24 mouse cellular contexts compared by ENCODE assay signal in genomic region chr8:6361403-6361942, GRCm38 (mm10).
A peak's percentile ranks its signal among the peaks of the same experiment; 100 is the strongest.
DNase-seq lines count a peak whose midpoint lies in the region; ATAC-seq lines count a peak whose summit lies in the region.
"Had no signal": no experiment of that assay in that cellular context is flagged by ENCODE, and none has a peak within 500 bp of the region (broad histone marks: within the 10 kb centered on the region; RNA-seq: fewer than 3 reads in every experiment).

No protein-coding gene starts in this region.

- intact Hi-C loops in gastrocnemius, postnatal 36 days (cut with DNase I) = no loop called here

- no peak for ATAC-seq in embryonic facial prominence, embryonic 14.5 days (ENCODE audit: low read depth)
- ATAC-seq: liver, postnatal 0 days; lung, postnatal 0 days had no signal

- H3K4me1 ChIP-seq in embryonic facial prominence, embryonic 14.5 days (ENCODE audit: control insufficient read depth, insufficient read depth, low read length) = no peaks in the 10 kb centered on the region; the same call in 1 of the 2 replicates
- H3K4me1 ChIP-seq: forebrain, embryonic 12.5 days; heart, embryonic 15.5 days; hindbrain, embryonic 13.5 days; stomach, embryonic 15.5 days had no signal

- no peak overlapping the region for H3K4me3 ChIP-seq in embryonic facial prominence, embryonic 14.5 days (ENCODE audit: low read depth, low read length)
- H3K4me3 ChIP-seq: forebrain, embryonic 12.5 days; heart, embryonic 15.5 days; hindbrain, embryonic 13.5 days; stomach, embryonic 15.5 days had no signal

- no peak overlapping the region for H3K9ac ChIP-seq in embryonic facial prominence, embryonic 14.5 days (ENCODE audit: low read depth, low read length)
- H3K9ac ChIP-seq: forebrain, embryonic 12.5 days; heart, embryonic 15.5 days; hindbrain, embryonic 13.5 days; liver, postnatal 0 days; stomach, embryonic 15.5 days had no signal

- H3K4me2 ChIP-seq in embryonic facial prominence, embryonic 14.5 days (ENCODE audit: low read depth, low read length) = no peak overlapping the region
- H3K4me2 ChIP-seq: forebrain, embryonic 12.5 days; heart, embryonic 15.5 days; hindbrain, embryonic 13.5 days; liver, embryonic 11.5 days; stomach, embryonic 15.5 days had no signal

- H3K36me3 ChIP-seq in embryonic facial prominence, embryonic 14.5 days (ENCODE audit: control insufficient read depth, insufficient read depth, low read length) = no peaks in the 10 kb centered on the region
- H3K36me3 ChIP-seq: forebrain, embryonic 12.5 days; heart, embryonic 15.5 days; hindbrain, embryonic 13.5 days; stomach, embryonic 15.5 days had no signal

- no peaks in the 10 kb centered on the region for H3K9me3 ChIP-seq in embryonic facial prominence, embryonic 14.5 days (ENCODE audit: control insufficient read depth, low read length)
- H3K9me3 ChIP-seq: forebrain, embryonic 12.5 days; heart, embryonic 15.5 days; hindbrain, embryonic 13.5 days; stomach, embryonic 15.5 days had no signal

- no peak overlapping the region for H3K27ac ChIP-seq in embryonic facial prominence, embryonic 14.5 days (replicated peaks; ENCODE audit: low read depth, low read length)
- H3K27ac ChIP-seq: forebrain, embryonic 12.5 days; heart, embryonic 15.5 days; hindbrain, embryonic 13.5 days; kidney, postnatal 0 days; macrophage; stomach, embryonic 15.5 days had no signal

- peak; percentile 31 for DNase-seq in layer of hippocampus, adult 9-11 months
- DNase-seq in layer of hippocampus, postnatal 36 days = no peak
- peak; percentile 16 for DNase-seq in right cerebral cortex, adult 18-20 months
- DNase-seq in right cerebral cortex, postnatal 4 days = no peak
- DNase-seq in embryonic facial prominence, embryonic 14.5 days (ENCODE audit: low spot score) = peak; percentile 22
- no peak for DNase-seq in gastrocnemius, adult 8-10 months (ENCODE audit: low spot score in 2 of 2)
- DNase-seq in gastrocnemius, postnatal 36 days = no peak
- DNase-seq: adrenal gland, postnatal 10 days; cerebellum, adult 8-10 months; cerebellum, postnatal 36 days; gastrocnemius, postnatal 25 days; heart, postnatal 36 days; kidney, adult 2 months; liver, postnatal 0 days; thymus, adult 18-20 months; thymus, postnatal 36 days had no signal

- H3K27me3 ChIP-seq in embryonic facial prominence, embryonic 14.5 days (replicated peaks; ENCODE audit: control insufficient read depth, insufficient read depth, low read length) = no peaks in the 10 kb centered on the region
- H3K27me3 ChIP-seq: forebrain, embryonic 12.5 days; heart, embryonic 15.5 days; hindbrain, embryonic 13.5 days; stomach, embryonic 15.5 days had no signal

- 54% methylated on average over 6 of the region's 6 CpGs for WGBS in embryonic facial prominence, embryonic 14.5 days

Comparison
In these comparisons a context has a peak if more than half of its experiments do, and no peak if none do; other contexts are left out.
1. DNase-seq: peak in layer of hippocampus, adult 9-11 months (single experiment), right cerebral cortex, adult 18-20 months (single experiment) and embryonic facial prominence, embryonic 14.5 days (single experiment); none in layer of hippocampus, postnatal 36 days (0 of 2), right cerebral cortex, postnatal 4 days (single experiment), gastrocnemius, adult 8-10 months (0 of 2) and gastrocnemius, postnatal 36 days (0 of 2).